In genomic region chr11:70389421-70389820, GRCm38 (mm10) we compare ENCODE assay signal across 18 mouse cellular contexts. TPM values are rescaled to one million over a fixed set of nuclear protein-coding genes. Genes with fewer than 3 reads are reported as not detected.
A peak's percentile ranks its signal among the peaks of the same experiment; 100 is the strongest.
DNase-seq lines count a peak whose midpoint lies in the region; ATAC-seq lines count a peak whose summit lies in the region.
"Had no signal": no experiment of that assay in that cellular context is flagged by ENCODE, and none has a peak within 500 bp of the region (broad histone marks: within the 10 kb centered on the region; RNA-seq: fewer than 3 reads in every experiment).

No protein-coding gene starts in this region.

- peak; percentile 8 to 20 for DNase-seq in cerebellum, postnatal 14 days
- DNase-seq in layer of hippocampus, adult 11-12 months (ENCODE audit: low spot score): peak; percentile 50
- no peak for DNase-seq in layer of hippocampus, adult 9-10 months (ENCODE audit: low spot score)
- peak; percentile 54 for DNase-seq in NIH3T3 (ENCODE audit: low read depth)
- peak; percentile 17 to 32 for DNase-seq in layer of hippocampus, postnatal 14 days (ENCODE audit: low spot score in 2 of 2)
- no peak for DNase-seq in retina, embryonic 14.5 days (ENCODE audit: low spot score)
- DNase-seq: cerebellum, adult 9-10 months; gastrocnemius, postnatal 36 days; lung, adult 2 months; right cerebral cortex, postnatal 25 days; spleen, adult 18-20 months had no signal

- no peak for ATAC-seq in cerebellum, adult (ENCODE audit: insufficient number of reproducible peaks, low FRiP score, low TSS enrichment)
- ATAC-seq: CD4-positive, CD25-positive, alpha-beta regulatory T cell, adult 4 months; hindbrain, embryonic 16.5 days; intestine, embryonic 16.5 days; midbrain, embryonic 13.5 days; Patski had no signal

RNA-seq across cellular contexts. Expression of gene Pelp1, which starts 20.4 kb away (rescaled TPM):
- 10 to 100 TPM; 38.5 to 39.6 TPM for total RNA-seq in layer of hippocampus, postnatal 14 days (2021)

RNA-seq across cellular contexts. Expression of gene Alox15, which starts 37.6 kb away (rescaled TPM):
- total RNA-seq in layer of hippocampus, postnatal 14 days (2021): not detected
- total RNA-seq: left cerebral cortex, adult 2 months had no signal

RNA-seq across cellular contexts. Expression of gene Arrb2, which starts 43.0 kb away (rescaled TPM):
- 10 to 100 TPM; 94.0 to 95.9 TPM for total RNA-seq in layer of hippocampus, postnatal 14 days (2021)

Comparison
In these comparisons a context has a peak if more than half of its experiments do, and no peak if none do; other contexts are left out.
1. DNase-seq: peak in cerebellum, postnatal 14 days (2 of 2), layer of hippocampus, adult 11-12 months (single experiment), NIH3T3 (single experiment) and layer of hippocampus, postnatal 14 days (2 of 2); none in layer of hippocampus, adult 9-10 months (single experiment) and retina, embryonic 14.5 days (single experiment).